Mouse (Mus musculus): ENCODE data around the gene Ing4.
"Not testable (repeated sequence)": the region's sequence is repeated elsewhere in the genome, so short reads cannot be mapped to it uniquely, and the experiment has no call there.

Ing4 gene

DNA sequence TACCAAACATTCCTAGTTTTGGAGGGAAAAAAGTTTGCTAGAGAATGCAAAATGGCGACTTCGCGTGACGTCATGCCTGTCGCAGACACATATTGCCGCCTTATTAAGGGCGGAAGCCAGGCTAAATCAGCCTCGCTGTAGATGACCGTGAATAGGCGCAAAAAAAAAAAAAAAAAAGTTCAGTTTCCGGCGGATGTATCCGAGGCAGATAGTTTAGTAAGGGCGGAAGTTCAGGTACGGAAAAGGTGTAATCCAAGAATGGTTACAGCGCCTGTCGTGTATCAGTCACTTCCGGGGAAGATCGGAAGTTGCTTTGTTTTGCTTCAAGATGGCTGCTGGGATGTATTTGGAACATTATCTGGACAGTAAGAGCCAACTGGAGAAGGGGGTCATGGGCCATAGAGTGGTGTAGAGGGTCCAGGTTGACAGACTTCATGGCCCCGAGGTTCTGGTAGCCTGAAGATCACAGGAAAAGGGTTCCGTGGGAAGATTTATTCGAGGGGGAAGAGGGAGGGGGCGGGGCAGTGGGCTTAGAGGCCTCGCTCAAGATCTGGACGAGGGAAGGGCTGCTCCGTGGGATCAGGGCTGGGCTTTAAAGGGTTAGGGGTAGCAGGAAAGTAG, at the start of gene Ing4:
Gene Ing4 (plus strand): TSS at position 228 of the 621 bp plus-strand sequence.
- in situ Hi-C loops (cut with MboI, MseI) = no loop called here

DNA sequence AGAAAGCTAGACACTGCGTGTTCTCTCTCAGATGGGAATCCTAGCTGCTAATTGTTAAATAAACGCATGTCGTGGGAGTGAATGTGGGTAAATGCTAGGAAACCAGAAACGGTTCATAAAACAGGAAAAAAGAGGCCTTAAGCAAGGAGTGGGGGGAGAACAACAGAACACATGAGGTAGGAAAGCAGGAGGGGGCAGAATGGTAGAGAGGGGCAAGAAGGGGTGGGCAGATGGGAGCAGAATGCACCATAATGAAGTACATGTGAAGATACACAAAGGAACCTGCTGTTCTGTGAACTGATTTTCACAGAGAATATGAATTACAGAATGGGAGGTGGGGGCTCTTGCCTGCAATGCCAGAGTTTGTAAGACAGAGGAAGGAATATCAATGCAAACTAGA, 47.3 kb upstream of the Ing4 start:
- in situ Hi-C loops (cut with MboI, MseI) = no loop called here

DNA sequence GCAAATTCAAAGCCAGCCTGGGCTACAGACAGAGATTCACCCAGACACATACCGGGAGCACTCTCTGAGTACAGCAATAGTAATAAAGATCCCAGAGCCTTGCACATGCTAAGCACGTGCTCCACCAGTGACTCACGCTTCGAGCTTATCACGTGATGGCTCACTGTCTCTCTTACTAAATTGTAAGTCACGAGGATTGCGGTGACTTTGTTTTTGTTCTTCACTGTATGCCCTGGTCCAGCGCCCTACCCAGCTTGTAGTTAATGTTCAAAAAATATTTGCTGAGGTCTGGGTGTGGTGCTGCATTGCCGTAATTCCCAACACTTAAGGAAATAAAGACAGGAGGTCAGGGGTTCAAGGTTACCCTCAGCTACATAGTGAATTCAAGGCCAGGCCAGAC, 46.2 kb upstream of the Ing4 start:
- in situ Hi-C loops (cut with MboI, MseI) = no loop called here

DNA sequence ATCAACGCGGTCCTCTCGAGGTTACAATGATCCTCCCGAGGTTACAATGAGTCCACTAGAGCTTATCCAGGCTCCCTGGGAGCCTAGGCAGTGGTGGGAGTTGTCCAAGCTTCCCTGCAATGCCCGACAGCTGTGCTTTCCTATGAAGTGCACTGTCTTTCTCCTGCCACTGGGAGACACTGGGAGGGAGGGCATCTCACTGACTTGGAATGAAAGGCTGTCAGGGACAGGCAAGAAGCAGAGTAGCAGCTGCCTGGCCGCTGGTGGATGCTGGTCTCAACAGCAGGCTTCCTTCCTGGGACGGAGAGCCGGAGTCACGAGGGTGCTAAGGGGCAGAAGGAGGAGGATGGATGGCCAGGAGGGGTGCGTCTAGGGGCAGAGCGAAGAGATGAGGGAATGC, 45.7 kb upstream of the Ing4 start:
- in situ Hi-C loops (cut with MboI, MseI) = no loop called here

- in situ Hi-C loops (cut with MboI, MseI) = no loop called here
Measured at GRCm38 (mm10) chr6:124995246-124995645, 44.3 kb upstream of the Ing4 start.

DNA sequence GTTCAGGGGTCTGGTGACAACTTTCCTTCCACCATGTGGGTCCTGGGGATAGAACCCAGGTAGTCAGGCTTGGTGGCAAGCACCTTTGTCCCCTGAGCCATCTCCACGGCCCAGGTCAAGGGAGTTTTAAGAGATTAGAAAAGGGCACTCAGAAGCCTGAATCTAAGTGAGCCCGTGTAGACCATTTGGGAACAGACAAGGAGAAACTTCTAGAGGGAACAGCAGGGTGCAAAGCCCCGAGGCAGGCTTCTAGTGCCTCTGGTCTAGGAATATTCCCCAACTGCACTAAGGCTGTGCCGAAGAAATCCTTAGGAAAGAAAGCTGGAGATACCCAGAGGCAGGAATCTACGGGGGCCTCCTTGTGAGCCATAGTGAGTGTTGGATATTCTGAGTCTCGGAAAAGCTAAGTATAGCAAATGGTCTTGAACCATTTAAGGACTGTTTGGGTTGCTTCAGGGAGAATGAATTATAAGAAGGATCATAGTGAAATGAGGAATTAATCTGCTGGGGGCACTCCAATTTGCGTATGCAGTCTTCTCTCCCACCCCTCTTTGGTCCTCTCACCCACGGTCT, 43.6 kb upstream of the Ing4 start:
- in situ Hi-C loops (cut with MboI, MseI) = no loop called here

- in situ Hi-C loops (cut with MboI, MseI) = no loop called here
Measured at GRCm38 (mm10) chr6:124996551-124997501, 42.7 kb upstream of the Ing4 start, which contains the start of gene Pianp. TSS of gene Pianp (plus strand) at chr6:124996694.

DNA sequence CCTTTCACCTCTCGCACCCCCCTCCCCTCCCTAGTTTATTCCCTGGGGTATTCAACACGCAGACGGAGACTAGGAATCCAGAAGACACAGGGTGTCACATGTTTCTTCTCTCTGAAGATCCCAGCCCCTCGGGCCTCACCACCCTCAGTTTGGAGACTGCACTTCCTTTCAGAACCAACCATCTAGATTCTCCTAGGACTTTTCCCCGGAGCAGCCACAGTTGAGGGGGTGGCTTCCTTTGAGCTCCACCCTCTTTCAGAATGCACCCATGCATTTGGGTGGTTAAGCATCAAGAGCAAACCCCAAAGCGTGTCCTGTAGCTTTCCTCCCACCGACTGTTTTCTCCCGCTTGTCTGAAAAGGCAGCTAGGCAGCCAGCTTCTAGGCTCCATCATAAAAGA, 41.5 kb upstream of the Ing4 start:
- in situ Hi-C loops (cut with MboI, MseI) = no loop called here

DNA sequence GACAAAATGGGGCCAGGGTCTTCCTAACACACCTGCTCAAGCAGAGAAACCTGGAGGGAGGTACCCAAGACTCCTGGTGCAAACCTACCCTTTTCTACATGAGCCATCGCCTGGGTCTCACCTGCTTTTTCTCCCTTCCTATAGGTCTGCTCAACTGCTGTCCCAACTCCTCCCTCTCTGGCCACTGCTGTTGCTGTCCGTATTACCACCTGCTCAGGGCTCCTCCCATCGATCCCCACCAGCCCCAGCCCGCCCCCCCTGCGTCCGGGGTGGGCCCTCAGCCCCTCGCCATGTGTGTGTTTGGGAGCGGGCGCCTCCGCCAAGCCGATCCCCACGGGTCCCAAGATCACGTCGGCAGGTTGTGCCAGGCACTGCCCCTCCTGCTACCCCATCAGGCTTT, 40.5 kb upstream of the Ing4 start:
- in situ Hi-C loops (cut with MboI, MseI) = no loop called here

GRCm38 (mm10) chr6:124999546-124999945, 40.0 kb upstream of the Ing4 start:
- in situ Hi-C loops (cut with MboI, MseI) = no loop called here

DNA sequence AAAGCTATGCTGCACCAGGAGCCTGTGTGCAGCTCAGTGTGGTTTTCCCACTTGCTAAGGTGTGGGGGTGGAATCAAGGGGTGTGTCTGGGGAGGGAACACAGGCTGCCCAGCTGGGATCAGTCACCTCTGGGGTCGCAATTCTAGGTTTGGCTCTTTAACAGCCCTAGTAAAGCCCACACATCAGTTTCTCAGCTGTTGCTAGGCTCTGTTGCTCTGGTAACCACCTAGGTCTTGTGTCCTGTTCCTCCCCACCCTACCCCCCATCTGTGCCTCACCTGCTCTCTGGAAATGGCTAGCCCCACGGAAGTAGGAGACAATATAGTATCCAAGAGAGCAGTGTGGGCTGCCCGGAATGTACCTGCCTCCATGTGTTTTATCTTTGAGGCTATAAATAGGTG, 35.9 kb upstream of the Ing4 start:
- in situ Hi-C loops (cut with MboI, MseI) = no loop called here

GRCm38 (mm10) chr6:125005086-125005485, 34.5 kb upstream of the Ing4 start:
- in situ Hi-C loops (cut with MboI, MseI) = no loop called here

- in situ Hi-C loops (cut with MboI, MseI) = no loop called here
Measured at GRCm38 (mm10) chr6:125008060-125008459, 31.5 kb upstream of the Ing4 start.

GRCm38 (mm10) chr6:125008586-125009128, 30.9 kb upstream of the Ing4 start:
- in situ Hi-C loops (cut with MboI, MseI) = no loop called here

GRCm38 (mm10) chr6:125009129-125009180, 30.6 kb upstream of the Ing4 start, which contains the start of gene Zfp384:
TSS of gene Zfp384 (plus strand) at chr6:125009145.
- in situ Hi-C loops (cut with MboI, MseI) = no loop called here

GRCm38 (mm10) chr6:125009181-125010073, 30.1 kb upstream of the Ing4 start:
- in situ Hi-C loops (cut with MboI, MseI) = no loop called here

- in situ Hi-C loops (cut with MboI, MseI) = no loop called here
Measured at GRCm38 (mm10) chr6:125017682-125018081, 21.9 kb upstream of the Ing4 start.

DNA sequence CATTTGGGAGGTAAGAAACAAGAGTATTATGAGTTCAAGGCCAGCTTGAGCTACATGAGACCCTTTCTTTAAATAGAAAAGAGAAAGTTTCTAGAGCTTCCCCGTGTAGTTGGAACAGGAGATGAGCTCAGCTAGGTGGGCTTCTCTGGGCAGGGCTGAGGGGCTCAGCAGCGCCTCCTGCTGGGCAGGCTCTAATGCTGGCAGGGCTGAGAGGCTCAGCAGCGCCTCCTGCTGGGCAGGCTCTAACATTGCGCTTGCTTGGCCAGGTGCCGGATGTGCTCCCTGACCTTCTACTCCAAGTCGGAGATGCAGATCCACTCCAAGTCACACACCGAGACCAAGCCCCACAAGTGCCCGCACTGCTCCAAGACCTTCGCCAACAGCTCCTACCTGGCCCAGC, 9.0 kb upstream of the Ing4 start:
- in situ Hi-C loops (cut with MboI, MseI) = not testable (repeated sequence)

DNA sequence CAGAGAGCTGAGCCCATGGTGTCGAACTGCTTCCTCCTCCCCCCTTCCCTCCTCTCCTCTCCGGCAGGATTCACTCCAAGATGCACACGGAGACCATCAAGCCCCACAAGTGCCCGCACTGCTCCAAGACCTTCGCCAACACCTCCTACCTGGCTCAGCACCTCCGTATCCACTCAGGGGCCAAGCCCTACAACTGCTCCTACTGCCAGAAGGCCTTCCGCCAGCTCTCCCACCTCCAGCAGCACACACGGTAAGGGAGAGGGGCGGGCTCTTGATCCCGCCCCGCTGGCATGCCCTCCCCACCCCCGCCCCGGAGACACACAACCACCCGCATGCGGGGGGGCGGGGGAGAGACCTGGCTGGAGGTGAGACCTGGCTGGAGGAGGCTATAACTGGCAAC, 8.0 kb upstream of the Ing4 start:
- in situ Hi-C loops (cut with MboI, MseI) = no loop called here

DNA sequence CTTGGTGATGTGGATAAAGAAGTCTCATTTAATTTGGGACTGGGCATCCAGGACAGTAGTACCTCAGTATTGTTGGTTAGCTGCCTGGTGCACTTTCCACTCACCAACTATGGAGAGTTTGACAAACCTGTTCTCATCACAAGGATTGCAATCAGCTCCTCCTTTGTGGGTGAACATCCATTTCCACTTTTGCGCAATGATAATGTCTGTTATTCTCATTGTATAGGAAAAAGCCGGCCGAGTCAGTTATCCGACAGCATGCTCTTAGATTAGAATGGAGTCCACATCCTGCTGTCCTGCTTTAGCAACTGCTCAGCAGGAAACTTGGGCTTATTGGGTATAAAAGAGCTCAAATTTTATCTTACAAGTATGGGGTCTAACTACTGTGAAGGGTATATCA, 894 bp upstream of the Ing4 start:
- in situ Hi-C loops (cut with MboI, MseI) = no loop called here

DNA sequence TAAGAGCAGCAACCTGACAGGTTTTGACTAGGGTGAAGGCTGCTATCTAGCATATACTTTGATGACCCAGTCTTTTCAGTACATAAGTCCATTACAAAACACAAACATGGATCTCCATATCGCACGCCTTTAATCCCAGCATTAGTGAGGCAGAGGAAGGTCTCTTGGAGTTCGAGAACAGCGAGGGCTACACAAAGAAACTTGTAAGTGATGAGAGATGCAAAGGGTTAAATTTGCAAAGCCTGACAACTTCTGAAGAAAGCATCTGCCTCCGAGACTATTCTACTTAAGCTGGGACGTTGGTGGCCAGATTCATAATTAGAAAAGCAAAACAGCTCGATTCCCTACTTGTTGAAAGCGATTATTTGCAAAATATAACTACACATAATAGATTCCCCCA, 429 bp upstream of the Ing4 start:
- in situ Hi-C loops (cut with MboI, MseI) = no loop called here

- in situ Hi-C loops (cut with MboI, MseI) = no loop called here
Measured at GRCm38 (mm10) chr6:125040221-125040620, 661 bp downstream of the Ing4 start.
